Mouse (Mus musculus) thymus, postnatal 25 days (tissue): ENCODE results near the gene Rnls.

Experiments used
- DNase-seq: peaks from one replicate; pipeline ENCODE4 v3.0.0; 2022

Rnls gene

DNA sequence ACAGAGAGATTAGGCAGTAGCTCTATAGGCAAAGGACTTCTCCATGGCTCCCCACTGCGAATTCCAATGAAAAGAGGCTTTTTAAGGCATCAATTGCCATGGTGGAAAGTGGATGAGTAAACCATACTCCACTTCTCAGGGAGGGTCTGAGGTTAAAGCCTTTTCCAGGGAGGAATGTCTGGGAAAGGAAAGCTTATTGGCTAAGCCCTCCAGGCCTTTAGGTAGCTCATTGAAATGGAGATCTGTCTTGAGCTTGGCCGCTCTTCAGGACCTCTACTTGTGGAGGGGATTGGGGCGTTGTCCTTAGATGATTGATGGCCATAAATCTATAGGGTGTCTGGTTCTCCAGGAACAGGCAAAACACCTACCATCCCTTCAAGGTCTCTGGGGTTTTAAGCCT is 213.2 kb downstream of the Rnls start:
- DNase-seq = no peak

DNA sequence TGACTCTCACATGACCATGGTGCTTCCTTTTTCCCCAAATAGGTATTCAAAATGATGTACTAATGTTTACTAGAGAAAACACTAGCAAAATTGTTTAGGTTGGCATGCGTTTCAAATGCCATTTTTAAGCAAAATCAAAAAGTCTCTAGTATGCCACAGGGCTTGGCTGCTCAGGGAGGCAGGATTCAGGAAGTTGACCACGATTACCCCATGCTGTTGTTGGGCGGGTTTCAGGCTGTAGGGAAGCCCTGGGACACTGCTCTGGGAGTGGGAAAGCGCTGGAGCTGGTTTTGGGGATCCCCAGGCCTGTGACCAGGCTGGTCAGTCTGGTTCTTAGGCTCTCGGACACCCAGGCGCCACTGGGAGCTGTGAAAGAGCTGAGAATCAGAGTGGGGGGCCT is 213.7 kb downstream of the Rnls start:
- no peak for DNase-seq

DNA sequence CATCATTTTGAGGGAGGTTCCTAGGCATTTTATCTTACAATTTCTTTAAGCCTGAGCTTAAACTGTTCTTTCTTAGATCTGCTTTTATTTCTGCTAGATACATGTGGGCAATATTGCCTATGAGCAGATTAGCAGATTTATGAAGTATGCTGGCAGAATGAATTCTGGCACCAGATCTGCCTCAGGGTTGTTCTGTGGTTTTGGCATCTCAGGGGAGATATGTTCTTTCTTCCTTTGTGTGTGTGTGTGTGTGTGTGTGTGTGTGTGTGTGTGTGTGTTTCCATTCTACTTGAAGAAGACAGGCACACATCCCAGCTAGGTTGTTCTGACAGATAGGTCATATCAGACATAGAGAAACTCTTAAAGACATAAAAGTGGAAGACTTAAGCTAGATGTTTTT is 218.1 kb downstream of the Rnls start:
- DNase-seq = no peak

DNA sequence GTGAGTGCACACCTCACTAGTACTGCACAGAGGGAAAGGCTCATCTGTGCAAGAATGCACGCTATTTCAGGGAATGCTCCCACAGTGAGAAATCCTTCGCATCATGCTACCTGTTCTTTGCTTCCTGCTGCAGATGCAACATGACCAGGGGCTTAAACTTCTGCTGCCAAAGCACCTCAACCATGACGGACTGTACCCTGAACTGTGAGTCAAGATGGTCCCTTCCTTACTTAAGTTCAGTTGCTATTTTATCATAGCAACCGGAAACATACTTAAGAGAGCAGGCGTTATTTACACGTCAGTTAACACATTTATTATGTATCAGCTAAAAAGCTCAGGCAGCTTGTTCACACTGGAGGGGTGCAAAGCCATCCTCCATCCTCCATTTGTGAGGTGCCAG is 222.2 kb downstream of the Rnls start:
- DNase-seq = no peak

DNA sequence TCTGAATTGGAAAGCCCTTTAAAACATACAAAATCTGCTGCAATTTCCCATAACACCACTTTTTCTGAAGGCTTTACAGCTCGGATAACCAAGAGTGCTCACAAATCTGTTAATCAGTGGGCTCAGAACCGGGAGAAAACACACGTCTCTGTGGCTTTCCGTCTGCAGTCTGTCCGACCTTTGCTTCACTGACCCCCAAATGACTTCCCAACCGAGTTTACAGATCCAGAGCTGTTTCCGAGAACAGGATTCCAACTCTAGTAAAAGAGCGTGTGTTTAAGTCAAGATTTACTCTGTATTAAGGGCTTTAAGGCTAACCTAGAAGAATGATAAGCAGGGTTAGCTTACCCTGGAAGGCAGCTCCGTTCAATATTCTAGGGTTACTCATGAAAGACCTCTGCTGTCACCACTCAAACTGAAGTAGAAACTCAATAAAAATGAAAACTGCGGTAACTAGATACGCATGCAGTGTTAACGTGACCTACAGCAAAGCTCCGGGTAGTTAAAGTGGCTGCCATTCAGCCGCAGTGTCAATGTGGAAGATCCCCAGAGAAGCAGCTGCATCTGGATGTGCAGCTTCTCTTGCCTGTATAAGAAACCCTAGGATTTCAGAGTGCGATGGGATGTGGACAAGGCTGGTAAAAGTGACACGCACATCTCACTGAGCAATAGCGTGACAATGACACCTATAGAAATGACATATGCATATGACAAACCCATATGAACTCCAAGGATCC is 224.4 kb downstream of the Rnls start:
- no peak for DNase-seq

DNA sequence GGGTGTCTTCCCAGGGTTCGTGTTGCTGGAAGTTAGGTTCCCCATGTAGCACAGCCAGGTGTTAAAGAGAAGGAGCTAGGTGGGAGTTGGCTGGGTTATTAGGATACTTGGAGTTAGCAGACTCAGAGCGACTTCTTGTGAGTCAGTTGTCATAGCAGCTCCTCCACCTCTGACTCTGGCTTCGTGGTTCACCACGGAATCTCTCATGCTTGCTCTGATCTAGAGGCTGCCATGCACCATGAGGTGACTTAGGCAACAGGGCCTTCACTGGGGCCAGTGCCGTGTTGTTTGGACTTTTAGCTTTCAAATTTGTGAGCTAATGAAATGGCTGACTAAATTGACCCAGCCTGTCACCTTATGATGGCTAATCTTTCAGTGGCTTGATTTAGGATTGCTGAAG is 227.3 kb downstream of the Rnls start:
- DNase-seq = no peak

DNA sequence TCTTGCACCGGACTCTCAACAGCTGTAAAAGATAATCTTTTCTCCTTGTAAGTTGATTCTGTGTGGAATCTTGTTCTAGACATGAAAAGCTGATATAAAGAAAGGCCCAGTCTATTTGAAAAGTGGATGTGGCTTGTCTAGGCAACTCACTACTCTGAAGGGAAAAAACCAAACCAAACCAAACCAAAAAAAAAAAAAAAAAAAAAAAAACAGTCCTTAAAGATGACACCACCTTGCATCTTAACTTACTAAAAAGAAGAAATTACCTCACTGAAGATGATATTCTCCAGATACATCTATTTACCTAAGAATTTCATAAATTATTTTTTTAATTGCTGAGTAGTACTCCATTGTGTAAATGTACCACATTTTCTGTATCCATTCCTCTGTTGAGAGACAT is 230.2 kb downstream of the Rnls start:
- no peak for DNase-seq

DNA sequence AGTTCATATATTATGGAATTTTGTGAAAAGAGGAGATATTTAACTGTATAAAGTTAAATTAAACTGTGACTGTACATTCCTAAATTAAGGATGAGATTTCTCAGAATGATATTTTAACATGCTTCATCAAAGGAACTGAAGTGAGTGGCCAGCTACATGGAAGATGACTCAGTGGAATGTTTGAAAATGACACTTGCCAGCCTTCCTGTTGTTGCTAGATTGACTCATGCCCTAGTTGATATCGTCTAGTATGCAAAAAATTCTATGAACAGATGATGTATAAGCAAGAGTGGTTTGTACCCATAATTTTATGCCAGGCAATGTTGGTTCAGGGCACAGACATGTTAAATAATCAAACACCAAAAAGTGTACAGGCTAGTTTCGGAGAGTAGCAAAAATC is 232.2 kb downstream of the Rnls start:
- no peak for DNase-seq

DNA sequence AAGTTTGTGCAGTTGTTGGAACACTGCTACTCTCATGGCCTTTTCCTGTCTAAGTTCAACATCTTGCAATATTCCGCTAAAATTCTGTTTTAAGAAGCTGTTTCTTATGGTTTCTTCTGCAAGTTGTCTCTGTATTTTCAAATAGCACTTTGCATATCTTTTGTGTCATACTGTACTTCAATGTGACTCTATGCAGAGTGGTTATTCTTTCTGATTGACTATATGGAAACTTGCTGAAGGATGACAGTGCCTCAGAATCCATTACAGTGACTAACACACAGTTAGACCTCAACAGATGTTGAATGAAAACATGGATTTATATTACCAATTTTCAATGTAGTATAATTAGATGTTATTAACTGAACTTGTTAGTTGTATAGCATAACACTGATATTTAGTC is 232.9 kb downstream of the Rnls start:
- DNase-seq = no peak

DNA sequence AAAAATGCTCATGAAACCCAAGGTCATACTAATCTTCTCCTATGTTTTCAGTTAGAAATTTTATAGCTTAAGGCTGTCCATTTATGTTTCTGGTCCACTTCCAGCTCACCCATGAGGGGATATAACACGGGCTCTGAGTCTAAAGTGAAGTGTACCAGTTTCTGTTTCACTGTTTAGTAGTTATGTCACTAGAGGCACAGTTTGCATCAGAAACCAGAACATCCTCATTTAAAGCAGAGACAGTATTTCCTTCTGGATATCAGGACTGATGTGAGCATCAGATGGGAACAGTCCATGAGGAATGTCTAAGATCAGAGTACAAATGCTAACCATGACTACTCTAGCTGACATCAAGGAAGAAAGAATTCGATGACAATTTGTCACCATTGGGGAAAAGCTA is 233.9 kb downstream of the Rnls start:
- no peak for DNase-seq

DNA sequence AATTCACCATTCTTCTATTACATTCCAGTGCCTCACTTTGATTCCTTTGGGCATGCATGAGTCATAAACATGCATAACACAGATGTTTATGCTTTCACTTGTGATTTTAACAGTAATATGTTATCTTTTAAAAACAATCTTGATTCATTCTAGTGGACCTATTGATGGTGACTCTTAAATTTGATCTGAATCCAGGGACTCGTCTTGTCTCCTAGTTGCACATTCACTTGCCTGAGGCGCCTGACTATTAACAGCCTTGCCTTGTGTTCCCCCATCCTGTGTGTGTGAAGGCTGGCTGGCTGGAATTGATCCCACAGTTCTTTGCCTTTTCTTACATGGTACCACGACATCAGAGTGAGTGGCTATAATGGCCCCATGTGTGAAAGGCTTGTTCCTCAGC is 243.7 kb downstream of the Rnls start:
- DNase-seq = no peak

DNA sequence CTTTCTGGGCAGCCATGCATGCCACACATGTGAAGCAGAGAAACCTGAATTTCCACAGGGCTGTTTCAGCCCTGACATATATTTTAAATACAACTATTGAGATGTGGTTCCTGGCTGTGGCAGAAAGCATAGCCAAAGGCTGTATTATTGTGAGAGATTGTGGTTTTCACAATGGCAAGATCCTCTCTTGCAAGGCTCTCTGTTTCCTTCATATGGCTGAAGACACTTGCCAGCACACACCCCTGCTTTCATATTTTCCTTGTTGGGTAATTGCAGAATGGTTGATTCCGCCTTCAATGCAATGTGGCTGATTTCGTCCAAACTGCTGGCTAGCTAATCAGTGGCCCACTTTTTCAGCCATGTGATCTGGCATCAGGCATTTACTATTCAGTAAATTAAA is 248.9 kb downstream of the Rnls start:
- no peak for DNase-seq

DNA sequence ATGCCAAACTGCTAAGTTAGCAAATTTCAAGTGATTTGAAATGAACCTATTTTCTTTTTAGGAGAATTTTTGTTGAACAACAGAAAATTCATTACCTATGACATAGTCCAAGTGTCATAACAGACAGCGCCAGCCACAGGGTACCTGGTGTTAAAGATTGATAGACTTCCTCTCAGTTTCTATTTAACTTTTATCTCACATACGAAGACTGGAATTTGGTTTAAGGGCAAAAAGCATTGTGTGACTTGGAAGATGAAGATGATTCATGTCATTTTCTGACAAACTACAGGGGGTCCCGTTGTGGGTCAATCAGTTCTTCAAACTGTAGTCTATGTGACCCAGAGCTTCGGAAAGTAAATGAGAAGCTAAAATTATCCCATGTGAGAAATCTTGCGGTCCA is 254.8 kb downstream of the Rnls start:
- DNase-seq = no peak

DNA sequence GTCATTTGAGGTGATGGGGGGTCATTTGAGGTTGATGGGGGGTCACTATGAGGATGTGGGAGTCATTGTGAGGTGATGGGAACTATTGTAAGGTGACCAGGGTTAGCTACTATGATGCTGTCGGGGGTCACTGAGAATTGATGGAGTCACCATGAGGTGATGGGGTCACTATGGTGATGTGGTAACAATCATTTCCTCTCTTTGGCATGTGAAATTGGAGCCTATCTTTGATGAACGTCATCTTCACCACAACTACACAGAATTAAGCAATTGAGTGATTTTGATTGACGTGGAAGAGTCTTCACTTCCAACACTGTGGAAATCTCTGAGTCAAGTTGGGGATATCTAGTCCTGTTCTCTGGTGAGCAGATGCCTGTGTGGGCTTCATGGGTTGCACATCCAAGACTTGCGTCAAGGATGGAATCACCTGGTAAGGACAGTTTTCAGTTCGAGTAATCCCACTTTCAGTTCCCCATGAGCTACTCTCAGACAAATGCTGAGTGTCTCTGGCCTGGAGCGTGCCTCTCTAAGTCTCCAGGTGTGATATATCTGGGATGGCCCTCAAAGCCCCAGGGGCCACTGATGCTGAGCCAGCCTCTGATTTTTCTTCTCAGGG is 269.4 kb downstream of the Rnls start:
- no peak for DNase-seq

DNA sequence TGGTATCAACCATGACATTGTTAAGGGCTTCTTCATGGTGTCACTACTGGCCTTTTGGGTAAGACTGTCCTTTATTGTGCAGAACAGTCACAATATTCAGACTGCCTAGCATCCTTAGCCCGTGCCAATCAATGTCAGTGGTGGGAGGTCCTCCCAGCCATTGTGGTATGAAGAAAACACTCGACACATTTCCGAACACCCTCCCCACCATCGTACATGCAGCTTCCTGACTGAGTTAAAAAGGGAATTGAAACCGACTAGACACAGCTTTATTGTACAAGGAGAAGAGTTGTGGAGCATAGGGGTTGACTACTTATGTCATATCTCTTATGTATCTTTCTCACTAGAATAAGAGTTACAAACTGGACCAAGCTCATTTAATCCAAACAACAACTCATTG is 272.1 kb downstream of the Rnls start:
- no peak for DNase-seq

DNA sequence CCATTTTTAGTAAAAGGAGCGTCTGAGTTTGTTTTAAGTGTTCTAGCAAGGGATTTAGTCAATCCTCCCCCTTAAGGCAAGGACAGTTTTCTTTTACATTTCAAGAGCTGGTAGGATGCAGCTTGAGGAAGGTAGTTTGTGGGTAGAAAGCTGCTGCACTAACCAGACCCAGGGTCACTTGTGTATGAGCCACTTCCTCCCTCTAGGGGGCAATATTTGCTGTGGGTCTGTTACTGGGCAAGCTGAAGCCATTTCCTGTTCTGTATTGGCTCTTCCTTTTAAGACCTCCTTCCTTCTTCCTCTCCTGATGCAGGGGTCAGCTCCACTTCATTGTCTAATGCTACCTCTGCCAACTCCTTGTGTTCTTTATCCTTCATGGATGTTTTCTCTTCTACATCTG is 273.2 kb downstream of the Rnls start:
- DNase-seq = peak; percentile 51

DNA sequence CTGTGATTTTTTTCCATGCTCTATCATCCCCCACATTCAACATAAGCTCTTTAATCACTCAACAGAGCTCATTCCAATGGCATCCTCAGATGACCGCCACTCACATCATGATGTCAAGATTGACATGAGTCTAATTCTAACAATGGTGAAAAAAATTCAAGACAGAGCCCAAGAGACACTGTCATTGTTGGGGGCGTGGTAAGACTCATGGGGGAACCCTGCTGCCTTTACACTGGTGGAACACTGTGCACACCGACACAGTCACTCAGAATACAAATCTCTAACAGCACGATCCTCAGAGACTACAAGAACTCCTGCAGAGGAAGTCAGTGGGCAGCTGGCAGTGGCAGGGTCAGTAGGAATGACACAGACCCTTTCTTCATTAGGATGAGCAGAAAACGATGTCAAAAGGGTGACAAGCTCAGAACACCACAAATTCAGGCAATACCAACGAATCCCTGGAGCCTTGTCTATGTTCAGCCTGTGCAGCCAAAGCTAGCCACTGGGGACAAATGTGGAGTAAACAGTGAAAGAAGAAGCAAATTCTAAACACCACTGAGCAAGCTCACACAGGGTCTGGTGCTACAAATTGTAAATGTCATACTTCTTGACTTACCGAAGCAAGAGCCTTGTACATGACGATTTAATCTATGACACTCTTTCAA is 277.3 kb downstream of the Rnls start:
- DNase-seq = no peak

DNA sequence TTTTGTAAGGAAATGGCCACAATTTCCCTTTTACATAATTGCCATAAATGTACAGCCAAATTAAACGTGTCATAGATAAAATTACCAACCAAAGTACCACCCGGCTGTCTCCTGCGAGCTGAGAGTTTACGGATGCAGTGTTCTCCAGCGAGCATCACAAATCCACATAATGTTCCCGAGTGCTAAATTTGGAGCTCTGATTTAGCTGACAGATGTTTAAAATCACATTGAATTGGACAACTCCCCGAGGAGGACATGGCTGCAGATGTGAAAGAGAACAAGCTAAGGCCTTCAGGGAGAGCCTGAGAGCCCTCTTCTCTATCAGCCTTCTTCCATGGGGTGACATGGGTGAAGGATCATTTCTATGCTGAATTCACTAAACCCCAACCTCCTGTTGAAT is 278.3 kb downstream of the Rnls start:
- no peak for DNase-seq

DNA sequence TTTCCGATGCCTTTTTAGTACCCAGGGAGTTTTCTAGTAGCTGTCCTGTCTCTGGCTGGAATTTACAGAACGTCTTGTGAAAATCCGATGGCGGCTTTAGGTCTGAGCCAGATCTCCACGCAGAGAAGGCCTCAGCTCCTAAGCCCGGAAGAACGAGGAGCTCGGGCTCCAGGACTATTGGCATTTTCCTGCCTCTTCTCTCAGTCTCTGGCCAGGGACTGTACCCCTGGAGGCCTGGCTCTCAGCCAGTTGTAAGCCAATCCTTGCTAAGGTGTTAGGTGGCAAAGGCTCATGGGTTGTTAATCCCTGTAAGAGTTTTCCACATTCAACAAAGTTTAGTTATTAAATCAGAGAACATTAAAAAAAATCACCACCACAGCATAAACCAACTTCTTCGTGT is 281.7 kb downstream of the Rnls start:
- no peak for DNase-seq

DNA sequence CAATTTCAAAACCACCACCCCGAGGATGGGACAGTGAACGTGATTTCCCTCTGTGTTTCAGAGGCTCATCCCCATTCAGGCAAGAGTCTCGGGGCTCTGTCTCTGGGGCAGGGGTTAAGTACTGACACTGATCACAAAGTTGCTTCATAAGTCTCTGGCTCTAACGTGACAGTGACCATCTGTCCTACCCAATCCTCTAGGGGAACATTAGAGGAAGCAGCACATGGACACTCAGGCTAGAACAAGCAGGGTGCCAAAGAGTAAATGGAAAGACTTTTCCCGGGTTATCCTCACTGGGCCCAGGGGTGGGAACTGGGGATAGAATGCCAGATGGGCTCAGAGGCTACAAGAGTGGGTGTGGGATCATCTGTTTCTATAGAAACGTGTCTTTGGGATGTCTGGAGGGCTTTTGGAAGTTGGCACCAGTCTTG is 282.1 kb downstream of the Rnls start:
- DNase-seq = no peak

DNA sequence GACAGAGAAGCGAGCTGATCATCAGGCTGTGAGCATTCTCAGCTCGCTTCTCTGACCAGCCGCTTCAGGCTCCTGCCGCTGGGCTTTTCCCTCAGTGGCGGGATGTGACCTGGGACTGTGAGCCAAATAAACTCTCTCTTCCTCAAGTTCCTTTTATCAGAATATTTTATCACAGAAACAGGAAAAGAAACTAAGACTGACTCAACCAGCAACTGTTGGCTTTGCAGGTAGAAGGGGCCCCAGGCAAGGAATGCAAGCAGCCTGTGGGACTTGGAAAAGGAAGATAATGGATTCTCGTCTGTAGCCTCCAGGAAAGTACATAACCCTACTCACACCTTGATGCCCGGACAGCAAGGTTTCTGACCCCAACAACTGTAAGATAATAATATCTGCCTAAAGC is 283.0 kb downstream of the Rnls start:
- DNase-seq = no peak

DNA sequence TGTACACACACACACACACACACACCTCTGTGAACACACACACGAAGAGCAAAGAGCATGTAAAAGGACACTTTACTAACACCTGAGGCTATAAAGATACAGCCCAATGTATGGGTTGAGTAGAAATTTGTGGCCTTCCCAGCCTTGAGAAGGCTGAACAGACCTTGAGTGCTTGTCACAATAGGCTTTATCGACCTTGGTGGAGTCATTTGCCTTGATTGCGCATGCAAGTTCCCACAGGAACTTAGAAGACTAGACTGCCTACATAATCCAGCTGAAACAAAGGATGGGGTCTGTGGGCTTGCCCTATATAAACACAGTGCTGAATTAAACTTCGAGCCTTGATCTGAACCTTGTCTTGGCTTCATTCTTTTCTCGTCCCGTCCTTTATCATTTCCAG is 288.2 kb downstream of the Rnls start:
- no peak for DNase-seq

DNA sequence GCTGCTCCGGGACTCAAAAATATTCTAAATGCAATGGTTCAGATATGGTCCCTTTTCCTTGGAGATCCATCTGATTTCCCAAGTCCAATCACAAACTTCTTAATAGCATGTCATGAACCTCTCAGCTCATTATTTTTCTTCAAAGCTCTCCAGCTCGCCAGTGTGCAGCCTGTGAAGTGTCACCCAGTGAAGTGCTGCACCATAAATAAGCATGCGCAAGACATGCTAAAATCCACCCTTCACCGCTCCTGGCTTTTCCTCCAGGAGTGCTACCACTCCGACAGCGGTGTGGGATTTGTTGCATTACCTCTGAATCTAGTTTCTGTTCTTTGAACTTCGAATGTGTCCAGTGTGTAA is 289.3 kb downstream of the Rnls start:
- DNase-seq = no peak

DNA sequence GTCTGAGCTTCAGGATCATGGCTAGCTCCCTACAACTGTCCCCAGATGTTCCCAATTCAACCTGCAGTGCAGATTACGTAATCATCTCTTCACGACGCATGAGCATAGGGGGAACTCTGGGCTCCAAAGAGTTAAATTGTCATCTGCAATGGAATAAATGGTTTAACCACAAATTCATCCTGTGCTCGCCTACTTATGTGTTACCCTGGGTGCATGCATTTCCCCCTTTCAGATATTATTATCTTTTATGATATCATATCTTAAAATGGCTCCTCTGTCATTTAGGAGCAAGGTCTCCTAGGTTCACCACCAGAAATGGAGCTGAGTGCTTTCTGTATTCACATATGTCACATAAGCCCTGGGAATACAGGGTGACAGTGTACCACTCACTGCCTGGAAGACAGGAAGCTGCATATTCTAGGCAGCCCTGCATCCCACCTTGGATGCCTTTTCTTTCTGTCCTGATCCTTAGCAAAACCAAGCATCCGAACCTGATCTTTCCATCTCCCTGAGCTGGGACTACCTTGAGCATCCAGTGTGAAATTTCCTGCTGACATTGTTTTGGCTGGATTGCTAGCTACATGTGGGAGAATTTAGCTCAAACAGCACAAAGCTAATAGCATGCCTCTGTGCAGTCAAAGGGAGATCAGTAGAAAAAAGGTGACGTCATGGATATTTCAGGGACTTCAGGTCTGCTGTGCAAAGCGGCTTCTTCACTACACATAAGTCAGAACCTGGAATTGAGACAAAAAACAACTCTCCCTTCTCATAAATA is 289.9 kb downstream of the Rnls start:
- DNase-seq = peak; percentile 25
